Comparison of ENCODE assay signal across 13 mouse cellular contexts in the genomic region with DNA sequence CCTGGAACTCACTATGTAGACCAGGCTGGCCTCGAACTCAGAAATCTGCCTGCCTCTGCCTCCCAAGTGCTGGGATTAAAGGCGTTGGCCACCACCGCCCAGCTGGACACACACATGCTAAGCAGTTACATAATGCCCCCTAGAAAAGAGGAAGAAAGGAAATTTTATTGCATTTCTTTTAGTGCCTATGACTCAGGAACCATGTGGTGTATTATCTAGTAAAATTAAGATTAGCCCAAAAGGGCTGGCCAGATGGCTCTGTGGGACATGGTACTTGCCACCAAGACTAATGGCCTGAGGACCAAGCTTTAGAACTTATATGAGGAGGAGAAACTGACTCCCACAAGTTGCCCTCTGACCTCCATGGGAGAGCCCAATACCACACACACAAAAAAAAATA.
"Had no signal": no experiment of that assay in that cellular context is flagged by ENCODE, and none has a peak within 500 bp of the region (broad histone marks: within the 10 kb centered on the region; RNA-seq: fewer than 3 reads in every experiment).

No protein-coding gene starts in this region.

- H3K9me3 ChIP-seq: intestine, embryonic 15.5 days; kidney, embryonic 15.5 days; limb, embryonic 10.5 days; liver, embryonic 13.5 days; lung, embryonic 15.5 days had no signal

- H3K27me3 ChIP-seq: intestine, embryonic 15.5 days; kidney, embryonic 15.5 days; lung, embryonic 15.5 days had no signal

- H3K27ac ChIP-seq: intestine, embryonic 15.5 days; kidney, embryonic 15.5 days; limb, embryonic 10.5 days; lung, embryonic 15.5 days; midbrain, embryonic 10.5 days had no signal

- H3K4me2 ChIP-seq: intestine, embryonic 15.5 days; kidney, embryonic 15.5 days; liver, embryonic 13.5 days; lung, embryonic 15.5 days had no signal

- H3K4me3 ChIP-seq: intestine, embryonic 15.5 days; kidney, embryonic 15.5 days; limb, embryonic 10.5 days; liver, embryonic 13.5 days; lung, embryonic 15.5 days; midbrain, embryonic 10.5 days had no signal

- ATAC-seq: intestine, embryonic 15.5 days; liver, postnatal 0 days; midbrain, embryonic 16.5 days had no signal

- H3K9ac ChIP-seq: intestine, embryonic 15.5 days; kidney, embryonic 15.5 days; liver, embryonic 13.5 days; liver, postnatal 0 days; lung, embryonic 15.5 days had no signal

- H3K36me3 ChIP-seq: intestine, embryonic 15.5 days; kidney, embryonic 15.5 days; lung, embryonic 15.5 days had no signal

- DNase-seq: kidney, adult 2 months; kidney, postnatal 14 days; liver, embryonic 13.5 days; liver, postnatal 0 days; lung, postnatal 14 days; right cerebral cortex, postnatal 25 days; thymus, postnatal 4 days had no signal
